Mouse (Mus musculus) heart, postnatal 0 days (tissue): ENCODE measurements around the gene Erbin. TPM values are rescaled to one million over a fixed set of nuclear protein-coding genes. Genes with fewer than 3 reads are reported as not detected.
A peak's percentile ranks its signal among the peaks of the same experiment; 100 is the strongest.

ENCODE experiments used
- ATAC-seq: fragments of 200-750 bp; cut with Nextera tagmentation; 2 replicates; pipeline ENCODE4 v1.8.0; 2017; ENCODE audit warnings: low read depth, moderate number of reproducible peaks, moderate library complexity; ENCODE audit not compliant: insufficient read depth
- DNase-seq: peaks from one replicate; pipeline ENCODE4 v3.0.0-alpha.2; 2016; ENCODE audit warnings: low spot score
- H3K27ac ChIP-seq: fragments of 300-500 bp; sonication (generic); 2 replicates; pipeline ENCODE4 v1.5.1; 2014; ENCODE audit warnings: low read depth, mild to moderate bottlenecking
- H3K27me3 ChIP-seq: fragments of 300-500 bp; sonication (generic); 2 replicates; pipeline ENCODE4 v1.6.1; 2014; ENCODE audit warnings: low read length, mixed read lengths; ENCODE audit not compliant: control insufficient read depth, insufficient read depth
- H3K36me3 ChIP-seq: fragments of 300-500 bp; sonication (generic); replicated peaks from 2 replicates; pipeline ENCODE4 v1.6.1; 2014; ENCODE audit warnings: low read length, mixed read lengths; ENCODE audit not compliant: control insufficient read depth, insufficient read depth
- H3K4me1 ChIP-seq: fragments of 300-500 bp; sonication (generic); 2 replicates; pipeline ENCODE4 v1.6.1; 2014; ENCODE audit warnings: antibody characterized with exemption; ENCODE audit not compliant: control insufficient read depth, insufficient read depth
- H3K4me2 ChIP-seq: fragments of 300-500 bp; sonication (generic); 2 replicates; pipeline ENCODE4 v1.6.1; 2014; ENCODE audit warnings: low read depth, mild to moderate bottlenecking, low read length, moderate library complexity
- H3K4me3 ChIP-seq: fragments of 300-500 bp; sonication (generic); 2 replicates; pipeline ENCODE4 v1.5.1; 2014; ENCODE audit warnings: low read depth, low read length
- H3K9ac ChIP-seq: fragments of 300-500 bp; sonication (generic); replicated peaks from 2 replicates; pipeline ENCODE4 v1.6.1; 2014; ENCODE audit warnings: low read depth, low read length, mixed read lengths
- H3K9me3 ChIP-seq: fragments of 300-500 bp; sonication (generic); replicated peaks from 2 replicates; pipeline ENCODE4 v1.6.1; 2016; ENCODE audit warnings: low read length; ENCODE audit not compliant: control insufficient read depth
- CTCF ChIP-seq: IDR thresholded peaks from 2 replicates; pipeline ENCODE4 v1.5.1; 2016; ENCODE audit warnings: antibody characterized with exemption, control low read depth, low read depth
- EP300 ChIP-seq: IDR thresholded peaks from 2 replicates; pipeline ENCODE4 v1.6.1; 2016; ENCODE audit warnings: antibody characterized with exemption, low read depth
- WGBS: fragments of 180-500 bp; shearing (Covaris S2); extraction: QIAGEN DNeasy Blood & Tissue Kit; methylation state at CpG from one replicate; pipeline ENCODE4 v1.1.7; 2014; 5-methylcytosine and 5-hydroxymethylcytosine counted together
- polyA plus RNA-seq: library from polyadenylated mRNA; unstranded; fragments of >200 nt; fragmentation: Nextera tagmentation; extraction: Ambion mirVana; gene quantifications from 2 replicates; pipeline ENCODE4 v1.2.1, GENCODE M21; 2015
- total RNA-seq: library from RNA; depleted of rRNA; stranded (reverse); fragments of >200 nt; gene quantifications from 2 replicates; pipeline ENCODE4 v1.2.3, GENCODE M21; 2014; ENCODE audit warnings: low replicate concordance; rRNA removed

The Erbin gene
- total RNA-seq, result 30.2 and 44.3 TPM in 2 replicates
- 8.9 and 10.9 TPM in 2 replicates for polyA plus RNA-seq

GRCm38 (mm10) chr13:103920261-103920932 is at the start of gene Erbin:
Erbin (minus strand) TSS chr13:103920514.
- under 1% methylated on average over 71 of the region's 93 CpGs for WGBS
- peak within 1 kb of the TSS; percentile 99 for H3K9ac ChIP-seq
- peaks cover 17% of the 10 kb centered on the region for H3K4me1 ChIP-seq
- DNase-seq, result peak; percentile 79
- no peaks in the 10 kb centered on the region for H3K9me3 ChIP-seq
- ATAC-seq, result peak; percentile 74
- peak within 1 kb of the TSS; percentile 100 for H3K27ac ChIP-seq
- H3K27me3 ChIP-seq, result no peaks in the 10 kb centered on the region
- peak within 1 kb of the TSS; percentile 98 for H3K4me3 ChIP-seq
- TF ChIP-seq EP300 (no peak), CTCF (no peak)
- peak within 1 kb of the TSS; percentile 80 for H3K4me2 ChIP-seq
- H3K36me3 ChIP-seq, result no peaks in the 10 kb centered on the region

- Histone ChIP-seq H3K4me2 (no peak overlapping the region), H3K9me3 (no peaks in the 10 kb centered on the region), H3K9ac (no peak overlapping the region), H3K4me1 (peaks cover 11% of the 10 kb centered on the region; the same call in 1 of the 2 replicates), H3K27me3 (no peaks in the 10 kb centered on the region), H3K36me3 (no peaks in the 10 kb centered on the region), H3K4me3 (no peak overlapping the region), H3K27ac (no peak overlapping the region)
- no peak for DNase-seq
- ATAC-seq, result no peak
- 61% methylated on average over 6 of the region's 6 CpGs for WGBS
- TF ChIP-seq EP300, result no peak
- no peak for TF ChIP-seq CTCF
Measured at GRCm38 (mm10) chr13:103969912-103970311, 49.6 kb upstream of the Erbin start.

- no peak for TF ChIP-seq CTCF
- ATAC-seq (no peak), DNase-seq (no peak)
- H3K9ac ChIP-seq, result no peak overlapping the region
- no peaks in the 10 kb centered on the region for H3K9me3 ChIP-seq
- H3K4me1 ChIP-seq, result peaks cover 4% of the 10 kb centered on the region; the same call in 1 of the 2 replicates
- no peak overlapping the region for H3K27ac ChIP-seq
- no peak overlapping the region for H3K4me3 ChIP-seq
- WGBS, result 92% methylated on average over 9 of the region's 9 CpGs
- no peak overlapping the region for H3K4me2 ChIP-seq
- H3K27me3 ChIP-seq, result no peaks in the 10 kb centered on the region
- no peaks in the 10 kb centered on the region for H3K36me3 ChIP-seq
Measured at GRCm38 (mm10) chr13:103967987-103968386, 47.7 kb upstream of the Erbin start.

GRCm38 (mm10) chr13:103966696-103967215 is 46.4 kb upstream of the Erbin start:
- Histone ChIP-seq H3K4me3 (no peak overlapping the region), H3K9ac (no peak overlapping the region), H3K9me3 (no peaks in the 10 kb centered on the region), H3K27me3 (no peaks in the 10 kb centered on the region), H3K4me1 (peaks cover 4% of the 10 kb centered on the region; the same call in 1 of the 2 replicates), H3K36me3 (no peaks in the 10 kb centered on the region), H3K27ac (no peak overlapping the region), H3K4me2 (no peak overlapping the region)
- TF ChIP-seq EP300 (no peak), CTCF (no peak)
- WGBS, result 64% methylated on average over 8 of the region's 8 CpGs
- ATAC-seq (no peak), DNase-seq (no peak)

GRCm38 (mm10) chr13:103965187-103965586 is 44.9 kb upstream of the Erbin start:
- TF ChIP-seq CTCF, result no peak
- TF ChIP-seq EP300, result no peak
- Histone ChIP-seq H3K4me3 (no peak overlapping the region), H3K9me3 (no peaks in the 10 kb centered on the region), H3K4me2 (no peak overlapping the region), H3K4me1 (peaks cover under 1% of the 10 kb centered on the region; the same call in 1 of the 2 replicates), H3K36me3 (no peaks in the 10 kb centered on the region), H3K27ac (no peak overlapping the region), H3K27me3 (no peaks in the 10 kb centered on the region), H3K9ac (no peak overlapping the region)
- 88% methylated on average over 2 of the region's 2 CpGs for whole genome bisulfite sequencing
- no peak for ATAC-seq
- DNase-seq, result no peak
